In the genomic region with DNA sequence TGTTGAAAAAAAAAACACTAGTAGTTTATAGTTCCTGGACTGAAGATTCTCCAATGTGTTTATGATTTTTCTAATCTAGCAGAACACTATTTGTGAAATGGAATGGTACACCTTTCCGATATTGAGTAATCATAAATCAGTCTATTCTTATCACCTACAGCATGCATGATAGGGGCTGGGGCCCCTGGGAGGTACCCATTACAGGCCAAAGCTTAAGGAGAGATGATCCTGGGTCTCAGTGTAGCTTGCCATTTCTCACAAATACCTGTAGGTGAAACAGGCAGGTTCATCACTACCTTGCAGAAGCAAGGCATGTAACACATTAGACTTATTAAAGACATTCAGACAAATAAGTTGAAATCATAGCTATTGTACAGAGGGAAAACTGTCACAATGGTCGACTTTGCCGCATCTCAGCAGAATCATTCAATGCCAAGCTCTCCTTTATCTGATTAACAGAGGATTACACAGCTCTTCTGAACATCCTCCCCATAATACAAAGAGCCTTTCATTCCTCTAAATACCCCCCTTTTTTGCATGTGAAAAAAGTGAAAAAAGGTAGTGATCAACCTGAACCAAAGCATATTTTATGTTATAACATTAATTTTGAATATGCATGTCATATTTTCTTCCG, we compare ENCODE assay signal across 6 mouse cellular contexts.
DNase-seq lines count a peak whose midpoint lies in the region; ATAC-seq lines count a peak whose summit lies in the region.
"Not testable (repeated sequence)": the region's sequence is repeated elsewhere in the genome, so short reads cannot be mapped to it uniquely, and the experiment has no call there.

No protein-coding gene starts in this region.

- H3K4me1 ChIP-seq in forebrain, embryonic 12.5 days; forebrain, embryonic 16.5 days (replicated peaks; ENCODE audit: control insufficient read depth, insufficient read depth, low read length); hindbrain, embryonic 14.5 days (replicated peaks; ENCODE audit: control insufficient read depth, insufficient read depth, low read length); midbrain, embryonic 12.5 days; midbrain, embryonic 15.5 days; neural tube, embryonic 14.5 days (ENCODE audit: control insufficient read depth, insufficient read depth, low read length): not testable (repeated sequence)

- H3K4me3 ChIP-seq in forebrain, embryonic 12.5 days (replicated peaks); forebrain, embryonic 16.5 days (replicated peaks; ENCODE audit: low read length); hindbrain, embryonic 14.5 days (replicated peaks; ENCODE audit: low read length); midbrain, embryonic 12.5 days; midbrain, embryonic 15.5 days; neural tube, embryonic 14.5 days (ENCODE audit: low read depth, low read length): not testable (repeated sequence)

- H3K36me3 ChIP-seq in forebrain, embryonic 12.5 days (replicated peaks); forebrain, embryonic 16.5 days (ENCODE audit: control insufficient read depth, insufficient read depth); hindbrain, embryonic 14.5 days (replicated peaks; ENCODE audit: control insufficient read depth, insufficient read depth); midbrain, embryonic 12.5 days; midbrain, embryonic 15.5 days (replicated peaks); neural tube, embryonic 14.5 days (ENCODE audit: control insufficient read depth, insufficient read depth, low read length): not testable (repeated sequence)

- H3K9me3 ChIP-seq in forebrain, embryonic 12.5 days; forebrain, embryonic 16.5 days (ENCODE audit: control insufficient read depth, low read length); hindbrain, embryonic 14.5 days (ENCODE audit: control insufficient read depth, low read length); midbrain, embryonic 12.5 days; midbrain, embryonic 15.5 days; neural tube, embryonic 14.5 days (ENCODE audit: control insufficient read depth, low read length): not testable (repeated sequence)

- peak; percentile 31; the same call in 1 of the 2 replicates for ATAC-seq in forebrain, embryonic 12.5 days (ENCODE audit: low FRiP score)
- ATAC-seq in forebrain, embryonic 16.5 days, result not testable (repeated sequence)
- ATAC-seq in hindbrain, embryonic 14.5 days (ENCODE audit: low FRiP score), result 0 out of 2 replicates have a peak, but pooled peaks have one; percentile 28
- ATAC-seq in midbrain, embryonic 12.5 days (ENCODE audit: low FRiP score, low read depth), result peak; percentile 61
- ATAC-seq in midbrain, embryonic 15.5 days (replicated peaks), result 0 out of 2 replicates have a peak, but pooled peaks have one; percentile 37
- peak; percentile 50; the same call in 1 of the 2 replicates for ATAC-seq in neural tube, embryonic 14.5 days (ENCODE audit: low read depth)

- not testable (repeated sequence) for H3K4me2 ChIP-seq in forebrain, embryonic 12.5 days; forebrain, embryonic 16.5 days (ENCODE audit: low read length); hindbrain, embryonic 14.5 days (replicated peaks); midbrain, embryonic 12.5 days (replicated peaks); midbrain, embryonic 15.5 days; neural tube, embryonic 14.5 days (ENCODE audit: low read depth, low read length)

- DNase-seq in hindbrain, embryonic 14.5 days (ENCODE audit: low spot score), result not testable (repeated sequence)

- WGBS in forebrain, embryonic 12.5 days, result 43% methylated on average over 4 of the region's 4 CpGs
- WGBS in forebrain, embryonic 16.5 days, result 60% methylated on average over 3 of the region's 4 CpGs
- WGBS in hindbrain, embryonic 14.5 days, result 76% methylated on average over 3 of the region's 4 CpGs
- WGBS in midbrain, embryonic 12.5 days, result 41% methylated on average over 4 of the region's 4 CpGs
- WGBS in midbrain, embryonic 15.5 days, result 39% methylated on average over 4 of the region's 4 CpGs
- WGBS in neural tube, embryonic 14.5 days, result 78% methylated on average over 2 of the region's 4 CpGs

- 0 out of 2 replicates have a peak overlapping the region, but pooled peaks have one; percentile 37 for H3K27ac ChIP-seq in forebrain, embryonic 12.5 days
- peak overlapping the region; percentile 17; the same call in 1 of the 2 replicates for H3K27ac ChIP-seq in forebrain, embryonic 16.5 days (ENCODE audit: low read length)
- H3K27ac ChIP-seq in hindbrain, embryonic 14.5 days; midbrain, embryonic 12.5 days (replicated peaks); midbrain, embryonic 15.5 days; neural tube, embryonic 14.5 days (ENCODE audit: low read depth, low read length): not testable (repeated sequence)

- not testable (repeated sequence) for H3K9ac ChIP-seq in forebrain, embryonic 12.5 days; forebrain, embryonic 16.5 days (replicated peaks; ENCODE audit: low read depth, low read length); hindbrain, embryonic 14.5 days; midbrain, embryonic 12.5 days (replicated peaks); midbrain, embryonic 15.5 days; neural tube, embryonic 14.5 days (replicated peaks; ENCODE audit: low read depth, low read length)

- not testable (repeated sequence) for H3K27me3 ChIP-seq in forebrain, embryonic 12.5 days; forebrain, embryonic 16.5 days (replicated peaks; ENCODE audit: control insufficient read depth, insufficient read depth, low read length); hindbrain, embryonic 14.5 days (ENCODE audit: control insufficient read depth, insufficient read depth, low read length); midbrain, embryonic 12.5 days; midbrain, embryonic 15.5 days (replicated peaks); neural tube, embryonic 14.5 days (ENCODE audit: control insufficient read depth, insufficient read depth, low read length)
